Mouse (Mus musculus) adrenal gland, adult 18-20 months (tissue): ENCODE results near the gene Eno2. TPM values are rescaled to one million over a fixed set of nuclear protein-coding genes. Genes with fewer than 3 reads are reported as not detected.
"Not testable (repeated sequence)": the region's sequence is repeated elsewhere in the genome, so short reads cannot be mapped to it uniquely, and the experiment has no call there.

Source experiments
- DNase-seq, 2 experiments: peaks; one replicate each; pipeline ENCODE4 v3.0.0; 2021 to 2022; ENCODE audit warnings: low spot score in 2 of 2
- total RNA-seq, 2 experiments: library from RNA; stranded (reverse); gene quantifications; 1 replicate in 1 of 2; 2 replicates in 1 of 2; pipeline ENCODE4 v1.2.3; 2021

Gene Eno2
- total RNA-seq, 2 experiments from 2014 or later: 19.8 to 37.7 TPM

GRCm38 (mm10) chr6:124806446-124807140 is 37.1 kb upstream of the Eno2 start:
- DNase-seq: peak in 1 of 2 experiments; percentile 5

- peak; percentile 90 to 93 for DNase-seq
Observed at GRCm38 (mm10) chr6:124805341-124806321, 36.2 kb upstream of the Eno2 start.

DNA sequence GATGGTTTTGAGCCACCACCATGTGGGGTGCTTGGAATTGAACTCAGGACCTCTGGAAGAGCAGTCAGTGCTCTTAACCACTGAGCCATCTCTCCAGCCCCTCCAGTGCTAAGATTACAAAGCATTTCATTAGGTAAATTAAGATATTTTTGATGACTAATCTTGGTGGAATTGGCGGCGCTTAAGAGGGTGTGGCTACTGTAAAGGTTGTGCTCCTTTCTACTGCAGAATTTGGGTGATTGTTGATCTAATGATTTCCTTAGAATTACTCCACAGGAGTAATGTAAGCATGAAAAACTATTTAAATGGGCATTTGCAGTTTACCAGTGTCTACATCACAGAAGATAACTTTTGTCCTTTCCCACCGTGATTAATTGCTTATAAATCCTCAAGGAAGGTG is 34.9 kb upstream of the Eno2 start:
- DNase-seq: no peak

DNA sequence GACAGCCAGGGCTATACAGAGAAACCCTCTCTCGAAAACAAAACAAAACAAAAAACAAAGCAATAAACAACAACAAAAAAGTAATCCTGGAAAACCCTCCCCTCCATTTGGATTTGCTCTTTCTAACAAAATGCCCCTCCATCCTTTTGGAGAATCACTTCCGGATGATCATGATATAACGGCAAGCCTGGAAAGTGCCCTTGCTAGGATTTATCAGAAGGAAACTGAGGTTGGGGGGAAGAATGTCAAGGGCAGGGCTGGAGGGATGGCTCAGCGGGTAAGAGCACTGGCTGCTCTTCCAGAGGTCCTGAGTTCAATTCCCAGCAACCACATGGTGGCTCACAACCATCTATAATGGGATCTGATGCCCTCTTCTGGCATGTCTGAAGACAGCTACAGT is 34.2 kb upstream of the Eno2 start:
- DNase-seq: not testable (repeated sequence)

GRCm38 (mm10) chr6:124803061-124803460 is 33.6 kb upstream of the Eno2 start:
- no peak for DNase-seq

GRCm38 (mm10) chr6:124802400-124802799 is 32.9 kb upstream of the Eno2 start:
- DNase-seq: not testable (repeated sequence)

- no peak for DNase-seq
Observed at GRCm38 (mm10) chr6:124796200-124796599, 26.7 kb upstream of the Eno2 start.

DNA sequence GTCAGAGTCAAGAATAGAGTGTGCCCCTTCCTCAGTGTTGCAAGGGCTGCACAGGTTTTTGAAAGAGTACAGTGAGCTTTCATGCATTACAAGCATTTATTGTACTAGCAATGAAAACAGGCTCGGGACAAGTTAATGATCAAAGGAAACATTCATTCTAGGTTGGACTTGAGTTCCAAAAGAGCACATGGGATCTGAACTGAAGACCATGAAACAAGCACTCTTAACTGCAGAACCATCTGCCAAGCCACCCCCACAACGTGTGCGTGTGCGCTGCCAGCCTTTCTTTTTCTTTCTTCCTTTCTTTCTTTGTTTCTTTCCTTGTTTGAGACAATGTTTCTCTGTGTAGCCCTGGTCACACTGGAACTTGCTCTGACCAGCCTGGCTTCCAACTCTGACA is 26.3 kb upstream of the Eno2 start:
- DNase-seq: no peak

GRCm38 (mm10) chr6:124791911-124792310 is 22.4 kb upstream of the Eno2 start:
- DNase-seq: no peak

DNA sequence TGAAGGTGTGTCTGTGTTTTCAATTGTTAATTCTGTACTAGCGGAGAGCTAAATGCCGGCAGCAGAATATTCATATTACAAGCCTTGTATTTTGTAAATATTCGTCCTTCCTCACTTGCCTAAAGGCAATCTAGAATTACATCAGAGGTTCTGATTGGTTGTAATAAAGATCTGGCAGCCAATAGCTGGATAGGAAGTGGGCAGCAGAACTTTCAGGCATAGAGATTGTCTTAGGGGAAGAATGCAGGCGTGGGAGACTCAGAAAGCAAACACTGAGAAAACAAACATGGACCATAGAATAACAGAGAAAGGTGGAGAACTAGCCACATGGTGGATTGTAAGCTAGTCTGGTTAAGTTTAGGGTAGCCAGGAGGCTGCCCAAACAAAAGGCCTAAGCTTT is 20.6 kb upstream of the Eno2 start:
- DNase-seq: no peak

DNA sequence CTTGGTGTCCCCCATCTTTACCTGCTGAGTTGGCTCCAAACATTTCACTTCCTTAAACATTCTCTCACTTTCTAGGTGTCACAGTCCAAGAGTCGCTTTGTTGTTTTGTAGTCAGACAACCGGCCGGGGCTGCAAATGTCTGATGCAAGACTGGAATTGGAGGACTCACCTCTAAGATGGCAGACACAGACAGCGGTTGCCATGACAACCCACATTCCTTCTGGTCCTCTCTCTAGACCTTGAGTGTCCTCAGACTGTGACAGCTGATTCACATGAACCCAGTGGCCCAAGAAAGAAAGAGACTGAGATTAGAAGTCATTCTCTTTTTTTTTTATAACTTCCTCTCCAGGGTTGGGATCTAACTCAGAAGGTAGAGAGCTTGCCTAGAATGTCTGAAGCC is 20.0 kb upstream of the Eno2 start:
- DNase-seq: no peak

DNA sequence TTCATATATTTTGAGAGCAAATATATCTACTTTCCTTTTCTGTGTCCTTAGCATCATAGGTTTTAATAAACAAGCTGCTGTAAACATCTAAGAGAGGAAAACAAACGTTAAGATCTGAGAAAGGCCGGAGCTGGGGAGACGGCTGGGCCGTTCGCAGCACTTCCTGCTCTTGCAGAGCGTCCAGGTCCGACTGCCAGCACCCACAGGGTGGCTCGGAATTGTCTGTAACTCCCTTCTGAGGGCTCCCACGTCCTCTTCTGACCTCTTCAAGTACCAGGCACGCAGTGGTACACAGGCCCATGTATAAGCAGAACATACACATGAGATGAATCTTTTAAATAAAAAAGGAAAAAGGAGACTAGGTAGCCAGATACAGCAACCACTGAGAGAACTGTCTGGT is 18.2 kb upstream of the Eno2 start:
- DNase-seq: no peak

DNA sequence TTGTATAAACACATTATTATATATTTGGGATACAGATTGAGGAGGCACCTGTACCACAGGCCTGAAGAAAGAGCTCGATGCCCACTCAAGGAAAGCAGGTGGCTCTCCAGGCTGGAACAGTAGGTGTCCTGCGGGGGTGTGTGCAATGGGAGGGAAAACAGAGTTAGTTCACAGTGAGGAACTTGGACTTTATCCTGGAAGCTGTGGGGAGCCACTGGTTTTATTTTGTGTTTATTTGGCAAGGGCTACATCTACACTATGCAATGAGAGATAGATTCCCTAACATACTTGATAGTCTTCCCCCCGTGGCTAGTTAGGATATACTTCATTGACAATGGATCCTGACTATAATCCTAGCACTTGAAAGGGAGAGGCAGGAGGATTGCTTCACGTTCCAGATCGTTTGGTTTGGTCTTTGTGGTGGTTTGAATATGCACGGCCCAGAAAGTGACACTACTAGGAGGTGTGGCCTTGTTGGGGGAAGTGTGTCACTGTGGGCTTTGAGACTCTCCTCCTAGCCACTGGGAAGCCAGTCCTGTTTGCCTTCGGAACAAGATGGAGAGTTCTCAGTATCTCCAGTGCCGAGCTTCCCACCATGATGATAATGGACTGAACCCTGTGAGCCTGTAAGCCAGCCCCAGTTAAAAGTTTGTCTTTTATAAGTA is 17.4 kb upstream of the Eno2 start:
- no peak for DNase-seq

- DNase-seq: no peak
Observed at GRCm38 (mm10) chr6:124782436-124782835, 13.0 kb upstream of the Eno2 start.

DNA sequence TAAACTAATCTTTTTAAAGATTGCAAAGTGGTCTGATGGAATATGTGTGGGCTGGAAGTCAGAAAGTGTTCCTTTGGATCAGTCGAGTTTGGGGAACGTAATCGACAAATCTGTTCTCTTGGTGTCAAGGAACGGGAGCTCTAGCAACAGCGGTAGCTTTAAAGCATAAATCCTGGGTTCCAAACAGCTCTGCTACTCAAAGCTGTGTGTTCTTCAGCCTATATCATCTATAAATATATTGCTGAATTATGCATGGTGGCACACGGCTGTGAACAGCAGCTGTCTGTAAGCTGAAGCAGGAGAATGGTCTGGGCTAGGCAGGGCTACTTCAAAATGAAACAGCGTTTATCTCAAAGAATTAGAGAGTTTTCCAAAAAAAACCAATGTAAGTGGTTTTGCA is 11.4 kb upstream of the Eno2 start:
- no peak for DNase-seq

DNA sequence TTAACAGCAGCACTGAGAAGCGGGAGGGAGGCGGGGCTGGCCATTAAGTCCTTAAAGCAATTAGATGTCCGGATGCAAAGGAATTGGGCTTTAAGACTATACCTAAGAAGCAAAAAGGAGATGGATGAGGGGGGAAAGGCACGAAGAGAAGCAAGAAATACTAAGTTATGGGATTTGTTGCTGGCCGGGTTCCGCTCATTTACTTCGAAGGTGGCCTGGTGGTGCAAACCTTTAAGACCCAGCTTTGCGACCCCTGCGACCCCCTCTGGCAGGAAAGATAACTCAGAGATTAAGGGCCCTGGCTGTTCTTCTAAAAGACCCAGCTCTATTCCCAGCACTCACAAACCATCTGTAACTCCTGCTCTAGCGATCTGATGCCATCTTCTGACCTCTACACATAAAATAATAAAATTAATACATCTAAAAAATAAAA is 10.5 kb upstream of the Eno2 start:
- DNase-seq: no peak

- peak in 1 of 2 experiments; percentile 29 for DNase-seq
Observed at GRCm38 (mm10) chr6:124779222-124779983, 9.9 kb upstream of the Eno2 start, which contains the start of gene Lrrc23. Lrrc23 (minus strand) TSS chr6:124779727.

GRCm38 (mm10) chr6:124770511-124770910 is 1.0 kb upstream of the Eno2 start:
- no peak for DNase-seq

- DNase-seq: no peak
Observed at GRCm38 (mm10) chr6:124770013-124770412, 540 bp upstream of the Eno2 start.

- no peak for DNase-seq
Observed at GRCm38 (mm10) chr6:124768704-124769044, 799 bp downstream of the Eno2 start.
